Mouse (Mus musculus) frontal cortex, adult 2 months (tissue): ENCODE data around the gene Csrp1. TPM values are rescaled to one million over a fixed set of nuclear protein-coding genes. Genes with fewer than 3 reads are reported as not detected.

Source experiments
- DNase-seq, 2 experiments: peaks; one replicate each; pipeline ENCODE4 v3.0.0; 2022; ENCODE audit warnings: low spot score in 1 of 2; ENCODE audit errors: extremely low spot score in 1 of 2
- polyA plus RNA-seq: library from polyadenylated mRNA; depleted of rRNA; stranded (reverse); fragments of >200 nt; gene quantifications from 2 replicates; pipeline ENCODE4 v1.2.3, GENCODE M21; 2012

Gene Csrp1
- polyA plus RNA-seq, 1 experiment, result 205 TPM

DNA sequence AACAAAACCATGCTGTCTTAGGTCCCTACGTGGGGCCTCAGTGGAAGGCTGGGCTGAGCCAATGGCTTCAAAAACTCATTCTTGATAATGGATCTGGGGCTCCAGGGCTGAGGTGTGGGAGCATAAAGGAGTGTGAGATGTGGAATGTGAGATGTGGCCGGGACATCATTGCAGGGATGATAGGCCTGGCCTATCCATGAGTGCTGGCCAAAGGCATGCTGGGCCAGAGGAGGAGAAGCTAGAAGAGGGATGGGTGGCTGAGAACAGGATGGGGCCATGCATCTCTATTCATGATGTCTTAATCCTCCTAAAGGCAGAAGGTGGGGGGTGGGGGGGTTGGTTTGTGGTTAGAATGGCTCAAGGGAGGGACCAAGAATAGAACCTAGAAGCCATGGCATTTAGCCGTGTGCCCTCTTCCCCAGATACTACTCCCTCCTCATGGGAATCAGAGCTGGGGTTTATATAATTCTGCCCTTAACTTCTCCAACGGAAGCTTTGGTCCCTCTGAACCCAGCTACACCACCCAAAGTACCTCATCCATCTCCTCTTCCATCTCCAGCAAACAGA, 47.5 kb downstream of the Csrp1 start:
- no peak for DNase-seq

- no peak for DNase-seq
Measured at GRCm38 (mm10) chr1:135768400-135768799, 48.5 kb downstream of the Csrp1 start.

DNA sequence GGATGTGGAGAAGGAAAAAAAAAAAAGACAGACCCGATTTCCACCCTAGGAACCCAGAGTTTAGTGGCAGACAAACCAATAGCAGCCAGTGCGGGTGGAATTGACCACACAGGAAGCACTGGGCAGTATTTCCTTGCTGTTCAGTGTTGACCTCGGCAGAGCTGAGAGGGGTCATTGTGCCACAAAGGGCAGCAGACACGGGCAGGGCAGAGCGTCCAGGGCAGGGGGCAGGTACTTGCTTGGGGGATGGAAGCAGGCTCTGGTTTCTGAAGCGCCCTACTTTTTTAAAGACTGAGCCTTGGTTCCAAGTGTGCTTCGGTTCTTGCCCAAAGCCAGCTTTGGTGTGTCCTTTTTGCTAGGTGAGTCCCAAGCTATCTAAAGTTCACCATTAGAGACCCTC, 50.4 kb downstream of the Csrp1 start:
- DNase-seq, result no peak

DNA sequence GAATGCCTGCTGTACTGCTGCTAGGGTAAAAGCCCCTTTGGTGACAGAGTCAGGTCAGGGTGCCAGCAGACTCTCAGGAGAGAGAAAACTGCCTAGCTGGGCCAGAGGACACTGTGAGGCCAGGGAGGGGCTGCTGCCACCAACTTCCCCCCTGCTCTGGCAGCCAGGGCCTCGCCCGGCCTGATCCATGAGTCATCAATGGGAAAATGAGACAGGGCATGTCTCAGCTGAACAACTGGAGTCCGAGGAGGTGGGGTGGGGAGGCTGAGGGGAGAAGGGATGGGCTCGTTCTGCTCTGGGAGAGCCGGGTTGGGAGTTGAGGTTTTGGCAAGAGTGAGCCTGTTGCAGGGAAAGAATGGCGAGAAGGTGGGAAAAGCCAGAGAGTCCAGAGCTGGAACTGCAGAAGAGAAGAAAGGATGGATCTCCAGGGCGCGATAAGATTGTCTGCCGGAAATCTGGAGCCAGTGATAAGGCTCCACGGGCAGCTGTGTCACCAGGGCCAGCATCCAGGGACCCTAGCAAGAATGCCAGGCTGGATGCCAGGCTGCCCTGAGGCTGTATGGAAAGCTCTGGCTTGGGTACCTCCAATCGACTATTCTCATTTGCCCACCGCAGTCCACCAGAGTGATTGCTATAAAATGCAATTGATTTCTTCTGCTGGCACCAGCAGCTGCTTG, 51.2 kb downstream of the Csrp1 start:
- no peak for DNase-seq

GRCm38 (mm10) chr1:135771573-135771970, 51.7 kb downstream of the Csrp1 start:
- DNase-seq, result no peak

DNA sequence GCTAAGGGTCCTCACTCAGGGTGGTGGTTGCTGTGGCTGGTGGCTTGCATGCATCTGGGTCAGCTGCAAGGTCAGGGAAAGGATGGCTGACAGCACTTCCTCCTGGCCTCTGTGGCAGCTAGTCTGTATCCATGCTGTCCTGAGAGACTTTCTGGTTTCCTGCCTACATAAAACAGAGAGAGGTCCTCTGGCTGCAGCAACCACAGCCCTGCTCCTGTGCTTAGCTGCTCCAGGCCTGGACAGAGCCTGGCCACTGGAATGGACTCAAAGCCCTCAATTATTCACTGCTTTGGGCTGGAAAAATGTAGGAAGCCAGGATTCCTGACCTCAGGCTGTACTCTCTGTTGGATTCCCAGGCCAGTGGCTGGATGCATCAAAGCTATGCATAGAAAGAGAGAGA, 56.7 kb downstream of the Csrp1 start:
- no peak for DNase-seq

DNA sequence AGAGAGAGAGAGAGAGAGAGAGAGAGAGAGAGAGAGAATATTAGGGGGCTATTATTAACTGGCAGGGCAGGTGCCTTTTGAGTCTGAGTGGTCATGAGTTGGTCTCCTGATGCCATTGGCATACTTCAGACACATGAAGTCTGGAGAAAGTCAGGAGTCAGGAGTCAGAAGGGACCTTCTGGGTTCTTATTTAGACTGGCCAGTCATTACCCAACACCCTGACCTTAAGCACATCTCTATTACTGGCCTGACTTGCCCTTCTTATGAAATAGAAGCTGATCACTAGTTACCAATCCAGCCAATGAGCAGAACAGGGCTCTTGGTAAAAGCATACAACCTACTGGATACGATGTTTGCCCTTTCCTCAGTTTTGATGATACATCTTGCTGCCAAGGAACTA, 57.2 kb downstream of the Csrp1 start:
- DNase-seq, result no peak

DNA sequence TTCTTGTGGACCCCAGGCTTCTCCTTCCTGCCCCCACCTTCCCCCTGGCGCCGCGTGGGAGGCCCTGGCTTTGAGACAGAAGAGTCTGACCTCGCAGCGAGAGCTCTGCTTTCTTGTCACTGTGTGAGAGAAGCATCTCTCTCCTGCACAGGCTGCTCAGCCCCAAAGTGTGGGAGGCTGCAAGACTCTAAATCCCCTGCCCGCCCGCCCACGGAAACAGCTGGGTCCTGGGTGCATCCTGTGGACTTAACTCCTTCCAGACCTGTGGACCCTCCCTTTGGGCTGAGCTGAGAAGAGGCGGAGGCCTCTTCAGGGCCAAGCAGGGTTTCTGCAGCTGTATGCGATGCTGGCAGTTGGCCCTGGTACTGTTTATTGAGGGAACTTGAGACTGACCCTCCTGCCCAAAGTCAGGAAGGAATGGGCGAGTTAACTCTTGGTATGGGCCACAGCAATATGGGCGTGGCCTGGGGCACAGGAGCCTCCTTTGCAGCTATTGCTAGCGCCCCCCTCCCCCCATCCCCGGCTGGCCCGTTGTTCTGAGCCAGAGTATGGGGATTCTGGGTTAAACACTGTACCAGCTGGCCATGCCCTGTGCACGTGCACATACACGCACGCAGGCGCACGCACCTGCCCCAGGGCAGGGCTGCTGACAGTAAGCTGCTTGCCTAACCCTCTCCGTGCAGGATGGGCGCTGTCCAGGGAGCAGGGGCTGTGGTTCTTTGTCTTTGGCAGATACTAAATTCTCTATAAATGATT, 59.1 kb downstream of the Csrp1 start, which contains the start of gene Tnni1:
Gene Tnni1, plus strand, starts transcription at position 655 of the 756 bp plus-strand sequence.
- peak in 1 of 2 experiments; percentile 23 for DNase-seq

- no peak for DNase-seq
Measured at GRCm38 (mm10) chr1:135780649-135781048, 60.8 kb downstream of the Csrp1 start.

GRCm38 (mm10) chr1:135781220-135781619, 61.4 kb downstream of the Csrp1 start:
- DNase-seq, result peak in 1 of 2 experiments; percentile 79

GRCm38 (mm10) chr1:135782816-135783215, 63.0 kb downstream of the Csrp1 start:
- DNase-seq, result no peak

DNA sequence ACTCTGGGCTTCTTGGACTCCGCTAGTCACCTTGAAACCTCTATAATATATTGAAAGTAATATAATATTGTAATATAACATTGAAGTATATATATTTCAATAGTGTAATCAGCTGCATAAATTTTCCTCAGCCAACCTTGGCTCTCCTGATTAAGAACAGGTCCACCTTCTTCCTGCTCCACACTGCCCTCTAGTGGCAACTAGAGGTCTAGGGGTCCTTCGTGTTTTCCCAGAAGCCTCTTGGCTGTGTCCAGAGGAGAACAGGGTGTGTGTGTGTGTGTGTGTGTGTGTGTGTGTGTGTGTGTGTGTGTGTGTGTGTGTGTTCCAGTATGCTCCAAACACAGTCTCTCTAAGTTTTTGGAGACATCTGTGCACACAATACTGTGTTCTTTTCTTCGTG, 67.9 kb downstream of the Csrp1 start:
- peak; percentile 52 to 87 for DNase-seq

GRCm38 (mm10) chr1:135788708-135789107, 68.8 kb downstream of the Csrp1 start:
- DNase-seq, result no peak

GRCm38 (mm10) chr1:135789815-135790214, 70.0 kb downstream of the Csrp1 start:
- DNase-seq, result peak in 1 of 2 experiments; percentile 77

DNA sequence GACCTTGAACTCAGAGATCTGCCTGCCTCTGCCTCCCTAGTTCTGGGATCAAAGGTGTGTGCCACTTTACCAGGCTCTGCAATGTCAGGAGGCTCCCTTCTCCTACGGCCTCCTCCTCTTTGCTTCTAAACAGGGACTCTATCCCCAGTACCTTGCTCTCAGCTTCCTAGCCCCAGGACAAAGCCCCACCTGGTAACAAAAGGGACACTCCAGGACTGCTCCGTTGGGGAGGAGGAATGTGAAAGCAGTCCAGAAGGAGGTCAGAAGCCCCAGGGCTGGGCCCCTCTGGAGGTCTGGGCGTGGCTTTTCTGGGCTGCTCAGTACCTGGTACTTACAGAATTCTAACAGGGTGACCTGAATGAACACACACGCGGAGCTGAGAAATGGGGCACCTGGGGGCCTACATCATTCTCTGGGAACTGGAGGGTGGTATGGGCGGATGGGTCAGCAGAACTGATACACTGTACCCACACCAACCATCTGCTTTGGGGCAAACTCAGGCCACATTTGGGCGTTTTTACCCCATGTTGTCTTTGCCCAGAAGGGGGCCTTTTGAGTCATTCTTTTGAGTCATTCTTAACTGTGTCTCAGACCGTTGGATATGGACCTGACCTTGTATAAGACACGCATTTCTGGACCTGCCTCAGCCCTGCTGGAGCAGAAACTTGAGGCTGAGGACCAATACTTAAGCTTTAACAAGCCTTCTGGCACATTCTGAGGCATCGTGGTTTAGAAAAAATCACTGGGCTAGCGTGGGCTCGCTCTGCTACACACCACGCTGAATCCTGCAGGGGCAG, 72.5 kb downstream of the Csrp1 start:
- no peak for DNase-seq

DNA sequence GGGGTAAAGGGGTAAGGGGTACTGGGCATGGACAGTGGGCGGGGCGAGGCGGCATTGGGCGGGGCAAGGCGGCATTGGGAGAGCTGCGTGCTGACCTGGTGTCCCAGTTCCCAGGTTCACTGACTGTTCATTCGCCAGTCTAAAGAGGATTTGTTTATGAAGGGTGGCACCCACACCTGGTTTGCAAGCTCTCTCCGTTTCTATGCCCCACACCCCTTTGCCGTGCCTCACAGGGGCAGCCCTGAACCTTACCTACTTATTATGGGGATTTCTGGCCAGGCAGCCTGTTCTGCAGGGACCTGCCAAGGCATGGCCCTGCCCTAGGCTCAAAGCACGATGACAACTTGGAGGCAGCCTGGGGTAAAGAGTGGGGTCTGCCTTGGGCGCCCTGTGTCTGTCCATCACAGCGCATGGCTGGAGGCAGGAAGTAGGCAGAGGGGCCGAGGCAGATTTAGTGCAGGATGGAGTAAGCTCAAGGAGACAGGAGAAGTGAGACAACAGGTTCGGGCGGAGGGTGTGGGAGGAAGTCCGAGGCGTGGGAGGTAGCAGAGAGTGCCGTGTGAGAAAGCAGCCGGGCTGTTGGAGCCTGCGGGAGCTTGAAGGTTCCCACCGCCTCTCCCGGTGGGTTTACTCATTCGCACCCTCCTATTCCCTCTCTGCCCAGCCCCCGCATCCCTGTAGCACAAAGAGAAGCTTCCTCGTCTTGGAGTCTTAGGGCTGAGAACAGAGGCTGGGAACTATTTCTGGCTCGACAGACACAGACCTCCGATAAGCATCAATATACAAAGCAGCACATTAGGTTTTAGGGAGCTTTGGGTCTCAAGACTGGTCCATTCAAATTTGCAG, 73.7 kb downstream of the Csrp1 start:
- peak; percentile 59 to 84 for DNase-seq

DNA sequence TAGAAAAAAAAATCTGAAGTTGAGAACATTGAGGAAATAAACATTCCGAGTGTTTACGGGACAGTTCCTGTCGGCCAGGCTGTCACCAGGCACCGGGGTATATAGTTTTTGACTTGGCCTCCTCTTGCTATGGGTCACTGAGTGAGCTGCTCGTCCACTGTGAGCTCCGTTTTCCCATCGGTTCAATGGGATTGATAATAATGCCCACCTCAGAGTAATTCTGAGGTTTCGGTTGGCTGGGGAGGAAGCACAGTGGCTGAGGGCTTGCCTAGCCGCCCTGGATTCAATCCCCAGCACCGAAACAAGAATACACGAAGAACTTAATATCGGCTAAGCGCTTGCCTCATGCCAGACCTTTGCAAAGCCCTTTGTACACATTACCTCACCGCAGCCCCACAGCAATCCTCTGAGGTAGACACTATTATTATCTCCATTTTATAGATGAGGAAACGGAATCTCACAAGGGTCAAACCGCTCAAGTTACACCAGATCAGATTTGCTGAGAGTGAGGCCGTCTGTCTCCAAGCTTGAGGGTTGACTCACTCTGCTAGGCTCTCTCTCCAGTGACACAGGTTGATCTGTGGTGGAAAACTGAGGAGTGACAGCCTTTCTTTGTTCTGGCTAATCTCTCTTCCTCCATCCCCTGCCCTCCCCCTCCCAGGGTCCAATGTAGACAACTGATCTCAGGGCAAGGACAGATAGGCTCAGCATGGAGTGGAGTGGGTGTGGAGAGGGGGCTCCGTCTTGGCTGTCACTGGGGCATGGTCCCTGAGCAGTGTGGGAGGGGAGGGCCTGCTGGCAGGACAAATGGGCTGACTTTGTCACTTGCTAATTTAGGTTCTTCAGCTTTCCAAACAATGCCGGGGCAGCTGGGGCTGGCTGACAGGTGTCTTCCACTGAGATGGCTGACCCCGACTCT, 74.6 kb downstream of the Csrp1 start:
- no peak for DNase-seq

DNA sequence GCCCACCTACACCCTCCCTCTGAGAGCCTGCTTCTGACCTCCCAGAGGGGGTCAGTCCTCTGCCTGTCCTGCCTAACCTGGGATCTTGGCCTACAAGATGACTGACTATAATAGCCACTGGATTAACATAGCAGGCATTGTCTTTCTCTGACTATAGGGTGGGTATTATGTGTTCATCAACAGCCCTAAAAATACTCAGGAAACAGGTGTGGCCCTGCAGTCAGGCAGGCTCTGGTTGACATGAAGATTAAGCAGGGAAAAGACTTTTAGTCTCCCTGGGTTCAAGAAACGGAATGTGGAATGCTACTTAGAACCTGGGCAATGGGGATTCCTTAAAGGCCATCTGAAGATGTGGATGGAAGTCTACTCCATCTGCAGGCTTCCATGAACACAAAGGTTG, 78.6 kb downstream of the Csrp1 start:
- DNase-seq, result no peak

- DNase-seq, result no peak
Measured at GRCm38 (mm10) chr1:135799109-135799627, 79.3 kb downstream of the Csrp1 start.
